Mouse (Mus musculus) ovary, postnatal 36 days (tissue): Measurements from ENCODE around the gene Prrc2c.
"Not testable (repeated sequence)": the region's sequence is repeated elsewhere in the genome, so short reads cannot be mapped to it uniquely, and the experiment has no call there.

Experiments
- DNase-seq: peaks from one replicate; pipeline ENCODE4 v3.0.0; 2022; ENCODE audit warnings: low spot score, mixed read lengths

The Prrc2c gene

DNA sequence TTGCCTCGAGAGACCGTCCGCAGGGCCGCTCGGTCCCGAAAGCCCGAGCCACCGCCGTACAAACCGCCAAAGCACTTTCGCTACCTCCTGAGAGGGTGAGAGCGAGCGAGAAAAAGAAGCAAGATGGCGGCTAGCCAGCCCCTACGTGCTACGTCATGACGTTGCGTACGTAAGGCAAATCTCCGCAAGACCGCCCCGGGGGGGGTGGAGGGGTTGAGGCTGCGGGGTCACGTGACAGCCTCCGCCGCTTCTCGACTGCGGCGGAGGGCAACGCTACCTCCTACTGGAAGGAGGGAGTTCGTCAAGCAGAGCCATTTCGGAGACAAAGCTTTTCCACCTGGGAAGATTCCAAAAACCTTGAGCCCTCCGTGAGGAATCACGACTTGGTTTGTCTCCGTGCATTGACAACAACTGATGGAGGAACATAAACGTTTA is at the start of gene Prrc2c:
Prrc2c (minus strand) TSS at position 156 of the 435 bp plus-strand sequence.
- peak; percentile 98 for DNase-seq

DNA sequence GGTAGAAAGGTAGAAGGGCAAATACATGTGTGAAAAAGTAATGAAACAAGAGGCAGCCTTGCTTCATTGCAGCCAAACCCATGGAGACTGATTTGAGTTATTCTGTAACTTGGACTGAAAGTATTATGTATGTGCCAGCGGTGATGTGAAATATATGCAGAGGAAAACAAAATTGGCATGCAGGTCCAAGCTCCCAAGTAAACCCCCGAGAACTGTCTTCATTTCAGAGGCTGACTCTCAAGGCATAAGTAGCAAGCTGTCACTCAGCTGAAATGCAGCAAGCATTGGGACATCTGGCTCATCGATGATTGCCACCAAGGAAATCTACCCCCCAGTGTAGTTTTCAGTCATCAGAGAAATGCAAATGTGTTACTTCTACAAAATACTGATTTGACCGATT is 44.9 kb upstream of the Prrc2c start:
- DNase-seq: no peak

DNA sequence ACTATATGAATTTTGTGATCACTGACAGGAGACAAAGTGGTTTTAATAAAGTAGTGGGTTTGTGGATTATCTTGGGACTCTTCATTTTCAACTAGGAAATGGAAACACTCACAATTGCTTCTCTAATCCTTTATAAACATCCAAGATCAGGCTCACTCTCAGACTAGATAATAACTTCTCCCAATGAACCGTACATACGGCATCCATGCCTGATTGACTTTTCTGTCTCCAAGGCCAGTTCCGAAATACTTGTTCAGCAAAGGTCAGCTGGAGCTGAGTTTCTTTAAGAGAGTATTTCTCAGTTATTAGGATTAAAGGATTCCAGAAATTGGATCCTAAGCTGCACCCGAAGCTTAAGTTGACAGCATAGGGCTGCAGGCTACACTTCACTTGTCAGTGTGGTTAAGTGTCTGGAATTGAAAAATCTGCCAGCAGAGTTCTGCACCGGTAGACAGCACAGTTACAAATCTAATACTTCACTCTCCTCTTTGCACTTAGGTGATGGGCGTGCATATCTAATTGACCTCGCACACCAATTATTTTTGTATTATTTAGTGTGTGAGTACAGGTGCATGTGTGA is 43.4 kb upstream of the Prrc2c start:
- no peak for DNase-seq

- not testable (repeated sequence) for DNase-seq
Measured at GRCm38 (mm10) chr1:162781035-162781434, 40.7 kb upstream of the Prrc2c start.

GRCm38 (mm10) chr1:162777943-162778538 is 37.7 kb upstream of the Prrc2c start:
- no peak for DNase-seq

DNA sequence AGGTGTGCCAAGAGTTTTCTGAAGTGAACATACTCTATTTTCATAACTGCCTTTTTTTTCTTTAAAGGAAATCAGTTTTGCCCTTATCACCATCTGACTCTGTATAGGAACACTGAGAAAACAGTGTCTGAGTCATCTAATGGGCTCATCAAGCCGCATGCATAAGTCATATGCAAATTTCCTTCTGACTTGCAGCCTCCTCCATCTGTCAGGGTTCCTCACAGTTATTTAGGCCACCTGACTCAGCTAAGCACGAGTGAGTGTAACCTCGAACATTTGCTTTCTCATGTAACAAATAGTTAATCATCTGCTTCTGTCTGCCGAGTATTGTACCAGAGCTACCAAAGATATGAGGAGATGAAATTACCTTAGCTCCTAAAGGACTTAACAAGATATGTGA is 33.3 kb upstream of the Prrc2c start:
- DNase-seq: no peak

- no peak for DNase-seq
Measured at GRCm38 (mm10) chr1:162771617-162772360, 31.4 kb upstream of the Prrc2c start.

- no peak for DNase-seq
Measured at GRCm38 (mm10) chr1:162752009-162752408, 11.7 kb upstream of the Prrc2c start.

- no peak for DNase-seq
Measured at GRCm38 (mm10) chr1:162749607-162750006, 9.3 kb upstream of the Prrc2c start.

DNA sequence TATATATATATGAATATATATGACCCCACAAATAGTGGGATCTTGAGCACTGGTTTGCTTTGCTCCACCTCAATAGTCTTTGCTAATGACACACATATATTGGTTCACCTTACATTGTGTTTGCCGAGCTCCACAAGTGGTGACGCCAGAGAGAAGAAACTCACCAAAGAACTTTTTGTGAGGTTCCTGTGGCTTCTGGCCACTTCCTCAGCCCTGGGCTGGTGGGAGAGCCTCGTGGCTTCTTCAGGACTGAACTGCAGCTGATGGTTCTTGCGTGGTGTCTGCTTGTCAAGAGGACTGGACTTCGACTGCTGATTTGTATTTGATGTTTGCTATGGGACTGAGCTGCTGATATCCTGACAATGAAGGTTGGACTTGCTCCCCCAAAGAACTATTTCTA is 8.4 kb upstream of the Prrc2c start:
- DNase-seq: no peak

DNA sequence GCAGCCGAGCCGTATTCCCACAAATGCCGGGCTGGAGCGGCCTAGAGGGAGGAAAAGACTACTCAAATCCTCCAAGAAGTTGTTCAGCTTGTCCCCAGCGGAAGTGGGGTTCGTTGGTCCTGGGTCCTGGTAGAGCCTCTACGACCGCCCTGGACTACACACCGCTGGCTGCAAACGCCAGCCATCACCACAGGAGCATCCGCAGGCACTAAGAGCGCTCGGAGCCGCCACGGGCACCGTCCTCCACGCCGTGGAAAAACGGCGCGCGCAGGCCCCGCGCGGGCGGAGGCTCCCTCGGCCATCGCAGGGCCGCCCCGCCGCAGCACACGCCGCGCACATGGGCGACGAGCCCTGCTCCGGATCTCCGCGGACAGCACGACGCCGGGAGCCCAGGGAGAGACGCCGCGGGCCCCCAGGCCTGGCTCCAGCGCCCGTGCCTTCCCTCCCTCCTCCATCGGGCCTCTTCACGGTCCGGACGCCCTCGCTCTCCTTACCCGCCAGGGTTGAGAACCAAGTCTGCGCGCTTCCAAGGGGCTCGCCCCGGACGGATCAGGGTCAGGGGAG is 443 bp downstream of the Prrc2c start:
- no peak for DNase-seq

DNA sequence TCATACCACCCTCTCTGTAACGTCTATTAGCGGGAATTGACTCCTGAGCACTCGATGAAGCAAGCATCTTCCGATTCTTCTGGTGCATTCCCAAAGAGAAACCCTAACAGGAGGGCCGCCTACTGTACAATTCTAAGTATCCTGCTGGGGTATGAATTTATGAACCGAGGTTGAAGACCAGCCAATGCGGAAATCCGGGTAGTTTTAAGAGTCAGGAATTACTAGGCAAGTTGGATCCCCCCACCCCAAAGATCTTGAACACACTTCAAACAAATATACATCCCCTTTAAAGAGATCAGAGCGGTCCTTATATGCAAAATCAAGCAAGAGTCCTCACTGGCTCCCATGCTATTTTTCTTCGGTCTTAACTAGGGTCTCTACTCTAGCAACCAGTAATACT is 950 bp downstream of the Prrc2c start:
- DNase-seq: peak; percentile 4

- DNase-seq: no peak
Measured at GRCm38 (mm10) chr1:162738472-162738871, 1.9 kb downstream of the Prrc2c start.

DNA sequence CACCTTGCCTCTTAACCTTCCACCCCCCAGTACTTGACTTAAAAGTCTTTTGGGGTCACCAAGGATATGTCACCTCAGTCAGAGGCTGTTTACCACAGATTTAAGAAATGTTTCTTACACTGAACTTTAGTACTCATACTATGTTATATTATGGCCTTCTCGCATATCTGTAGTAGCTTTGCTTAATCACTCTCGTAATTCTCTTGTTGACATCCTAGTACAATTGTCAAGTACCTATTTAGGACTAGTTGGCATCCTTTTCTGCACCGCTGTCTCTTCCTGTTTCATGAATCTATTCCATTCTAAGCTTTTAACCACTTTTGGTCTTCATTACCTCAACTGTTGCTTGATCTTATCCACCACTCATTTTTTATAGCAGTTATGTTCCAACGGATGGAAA is 5.3 kb downstream of the Prrc2c start:
- DNase-seq: no peak

DNA sequence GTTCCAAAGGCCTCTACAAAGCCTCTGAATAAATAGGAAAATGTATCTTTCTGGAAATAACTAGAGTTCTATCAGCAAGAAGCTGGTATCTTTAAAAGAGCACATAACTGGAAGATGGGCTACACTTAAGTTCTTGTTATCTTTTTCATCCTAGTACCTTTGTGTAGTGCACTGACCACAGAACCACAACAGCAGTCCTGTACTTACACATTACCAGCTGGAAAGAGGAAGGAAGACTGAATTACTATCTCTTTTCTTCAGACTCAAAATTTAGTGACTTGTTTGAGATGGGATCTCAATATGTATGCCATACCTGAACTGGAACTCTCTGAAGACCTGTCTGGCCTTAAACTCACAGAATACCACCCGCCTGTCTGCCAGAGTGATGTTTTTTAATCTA is 6.1 kb downstream of the Prrc2c start:
- no peak for DNase-seq

- DNase-seq: no peak
Measured at GRCm38 (mm10) chr1:162732041-162732440, 8.3 kb downstream of the Prrc2c start.

- no peak for DNase-seq
Measured at GRCm38 (mm10) chr1:162729436-162729835, 10.9 kb downstream of the Prrc2c start.

GRCm38 (mm10) chr1:162727981-162728380 is 12.4 kb downstream of the Prrc2c start:
- DNase-seq: no peak

- no peak for DNase-seq
Measured at GRCm38 (mm10) chr1:162723610-162724009, 16.7 kb downstream of the Prrc2c start.

DNA sequence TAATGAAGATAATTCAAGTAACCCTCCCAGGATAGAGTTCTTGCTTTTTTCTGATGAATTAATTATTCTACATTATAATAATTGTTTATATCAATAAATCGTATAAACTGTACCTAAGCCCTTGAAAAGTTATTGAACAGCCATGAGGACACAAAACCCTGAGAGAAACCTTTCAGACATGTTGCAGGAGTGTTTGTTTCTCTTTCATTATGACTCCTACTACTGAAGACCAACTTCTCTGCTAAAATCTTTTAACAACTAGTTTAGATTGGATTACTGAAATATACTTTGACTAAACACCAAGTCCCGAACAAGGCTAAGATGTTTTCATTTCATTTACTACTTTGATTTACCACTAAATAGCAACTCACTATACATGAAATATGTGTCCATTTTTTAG is 19.7 kb downstream of the Prrc2c start:
- no peak for DNase-seq

- no peak for DNase-seq
Measured at GRCm38 (mm10) chr1:162700389-162701066, 39.8 kb downstream of the Prrc2c start.

DNA sequence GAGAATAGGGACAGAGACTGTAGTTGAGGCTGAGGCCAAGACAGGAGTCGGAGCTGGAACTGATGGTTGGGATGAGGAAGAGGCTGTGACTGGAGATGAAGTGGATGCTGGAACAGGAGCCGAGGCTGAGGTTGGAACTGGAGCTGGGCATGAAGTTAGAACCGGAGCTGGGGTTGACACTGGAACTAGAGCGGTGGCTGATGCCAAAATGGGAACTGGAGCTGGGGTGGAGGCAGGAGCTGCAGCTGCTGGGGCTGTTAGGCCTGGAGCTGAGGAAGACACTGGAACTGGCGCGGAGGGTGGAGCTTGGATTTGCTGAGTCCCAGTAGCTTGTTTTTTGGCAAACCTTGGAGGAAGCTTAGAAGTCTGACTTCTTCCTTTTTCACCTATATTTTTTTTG is 42.5 kb downstream of the Prrc2c start:
- DNase-seq: no peak

GRCm38 (mm10) chr1:162693721-162694120 is 46.6 kb downstream of the Prrc2c start:
- no peak for DNase-seq
